Mouse (Mus musculus) heart, embryonic 15.5 days (tissue): ENCODE measurements around the gene Rybp. TPM values are rescaled to one million over a fixed set of nuclear protein-coding genes. Genes with fewer than 3 reads are reported as not detected.
A peak's percentile ranks its signal among the peaks of the same experiment; 100 is the strongest.

Source experiments
- ATAC-seq: fragments of 200-750 bp; cut with Nextera tagmentation; replicated peaks from 2 replicates; pipeline ENCODE4 v1.8.0; 2017; ENCODE audit warnings: low read depth, moderate TSS enrichment; ENCODE audit not compliant: insufficient number of reproducible peaks, insufficient read depth, low FRiP score
- H3K27ac ChIP-seq: fragments of 300-500 bp; sonication (generic); 2 replicates; pipeline ENCODE4 v1.5.1; 2015; ENCODE audit warnings: mild to moderate bottlenecking, inconsistent platforms
- H3K27me3 ChIP-seq: fragments of 300-500 bp; sonication (generic); 2 replicates; pipeline ENCODE4 v1.6.1; 2015; ENCODE audit warnings: inconsistent platforms
- H3K36me3 ChIP-seq: fragments of 300-500 bp; sonication (generic); 2 replicates; pipeline ENCODE4 v1.6.1; 2015; ENCODE audit warnings: mild to moderate bottlenecking, inconsistent platforms
- H3K4me1 ChIP-seq: fragments of 300-500 bp; sonication (generic); replicated peaks from 2 replicates; pipeline ENCODE4 v1.6.1; 2015; ENCODE audit warnings: inconsistent platforms
- H3K4me2 ChIP-seq: fragments of 300-500 bp; sonication (generic); 2 replicates; pipeline ENCODE4 v1.6.1; 2015; ENCODE audit warnings: inconsistent platforms, mild to moderate bottlenecking, moderate library complexity
- H3K4me3 ChIP-seq: fragments of 300-500 bp; sonication (generic); 2 replicates; pipeline ENCODE4 v1.5.1; 2015; ENCODE audit warnings: mild to moderate bottlenecking, inconsistent platforms
- H3K9ac ChIP-seq: fragments of 300-500 bp; sonication (generic); 2 replicates; pipeline ENCODE4 v1.6.1; 2015; ENCODE audit warnings: mild to moderate bottlenecking, inconsistent platforms
- H3K9me3 ChIP-seq: fragments of 300-500 bp; sonication (generic); replicated peaks from 2 replicates; pipeline ENCODE4 v1.6.1; 2016; ENCODE audit warnings: inconsistent platforms
- WGBS: fragments of 180-500 bp; shearing (Covaris S2); methylation state at CpG from one replicate; pipeline ENCODE4 v1.1.7; 2015; ENCODE audit warnings: mixed read lengths; 5-methylcytosine and 5-hydroxymethylcytosine counted together
- polyA plus RNA-seq: library from polyadenylated mRNA; unstranded; fragments of >200 nt; fragmentation: Nextera tagmentation; extraction: Ambion mirVana; gene quantifications from 2 replicates; pipeline ENCODE4 v1.2.1, GENCODE M21; 2015

The Rybp gene
- polyA plus RNA-seq, 1 experiment from 2014 or later, result 9.5 TPM

GRCm38 (mm10) chr6:100288016-100288729 lies 888 bp upstream of the Rybp start:
- H3K4me2 ChIP-seq, result peak overlapping the region; percentile 96
- no peaks in the 10 kb centered on the region for H3K36me3 ChIP-seq
- H3K4me1 ChIP-seq, result peaks cover 32% of the 10 kb centered on the region
- peak overlapping the region; percentile 83 for H3K4me3 ChIP-seq
- H3K9me3 ChIP-seq, result no peaks in the 10 kb centered on the region
- 0 out of 2 replicates have a peak, but pooled peaks have one; percentile 1 for ATAC-seq
- peaks cover 13% of the 10 kb centered on the region for H3K27me3 ChIP-seq
- 1% methylated on average over 23 of the region's 23 CpGs for WGBS
- H3K27ac ChIP-seq, result peak overlapping the region; percentile 78
- H3K9ac ChIP-seq, result peak overlapping the region; percentile 65

GRCm38 (mm10) chr6:100286573-100287333 lies 532 bp downstream of the Rybp start:
- Histone ChIP-seq H3K4me1 (peaks cover 34% of the 10 kb centered on the region), H3K27me3 (peaks cover 13% of the 10 kb centered on the region), H3K4me2 (peak overlapping the region; percentile 96), H3K9me3 (no peaks in the 10 kb centered on the region), H3K36me3 (no peaks in the 10 kb centered on the region), H3K9ac (peak overlapping the region; percentile 89), H3K4me3 (peak overlapping the region; percentile 83), H3K27ac (peak overlapping the region; percentile 97)
- ATAC-seq, result peak; percentile 78
- under 1% methylated on average over 68 of the region's 117 CpGs for WGBS

- Histone ChIP-seq H3K4me1 (peaks cover 34% of the 10 kb centered on the region), H3K27ac (peak overlapping the region; percentile 97), H3K36me3 (no peaks in the 10 kb centered on the region), H3K4me3 (peak overlapping the region; percentile 83), H3K4me2 (peak overlapping the region; percentile 96), H3K9me3 (no peaks in the 10 kb centered on the region), H3K9ac (peak overlapping the region; percentile 89), H3K27me3 (peaks cover 10% of the 10 kb centered on the region)
- WGBS, result 4% methylated on average over 18 of the region's 18 CpGs
- no peak for ATAC-seq
These were observed 1.2 kb downstream of the Rybp start for GRCm38 (mm10) chr6:100285985-100286572.

GRCm38 (mm10) chr6:100278841-100279240 lies 8.4 kb downstream of the Rybp start:
- Histone ChIP-seq H3K4me2 (no peak overlapping the region), H3K9ac (no peak overlapping the region), H3K4me1 (peaks cover 22% of the 10 kb centered on the region), H3K9me3 (no peaks in the 10 kb centered on the region), H3K27me3 (no peaks in the 10 kb centered on the region), H3K27ac (no peak overlapping the region), H3K4me3 (no peak overlapping the region), H3K36me3 (no peaks in the 10 kb centered on the region)
- ATAC-seq, result no peak
- 90% methylated on average over 1 of the region's 1 CpGs for WGBS

GRCm38 (mm10) chr6:100276344-100276743 lies 10.9 kb downstream of the Rybp start:
- no peak for ATAC-seq
- Histone ChIP-seq H3K4me2 (no peak overlapping the region), H3K9me3 (no peaks in the 10 kb centered on the region), H3K27ac (no peak overlapping the region), H3K4me1 (peaks cover 23% of the 10 kb centered on the region), H3K4me3 (no peak overlapping the region), H3K9ac (no peak overlapping the region), H3K27me3 (no peaks in the 10 kb centered on the region), H3K36me3 (no peaks in the 10 kb centered on the region)
- WGBS, result 89% methylated on average over 3 of the region's 3 CpGs

GRCm38 (mm10) chr6:100275643-100276042 lies 11.6 kb downstream of the Rybp start:
- Histone ChIP-seq H3K4me1 (peaks cover 28% of the 10 kb centered on the region), H3K9me3 (no peaks in the 10 kb centered on the region), H3K4me2 (no peak overlapping the region), H3K27ac (no peak overlapping the region), H3K27me3 (no peaks in the 10 kb centered on the region), H3K36me3 (no peaks in the 10 kb centered on the region), H3K9ac (no peak overlapping the region), H3K4me3 (no peak overlapping the region)
- ATAC-seq, result no peak

GRCm38 (mm10) chr6:100273556-100273955 lies 13.7 kb downstream of the Rybp start:
- Histone ChIP-seq H3K27ac (no peak overlapping the region), H3K4me2 (no peak overlapping the region), H3K9ac (no peak overlapping the region), H3K9me3 (no peaks in the 10 kb centered on the region), H3K4me1 (peaks cover 25% of the 10 kb centered on the region), H3K4me3 (no peak overlapping the region), H3K36me3 (no peaks in the 10 kb centered on the region), H3K27me3 (no peaks in the 10 kb centered on the region)
- no peak for ATAC-seq
- 38% methylated on average over 1 of the region's 1 CpGs for WGBS

GRCm38 (mm10) chr6:100271992-100272391 lies 15.3 kb downstream of the Rybp start:
- no peaks in the 10 kb centered on the region for H3K27me3 ChIP-seq
- no peak overlapping the region for H3K4me3 ChIP-seq
- H3K4me2 ChIP-seq, result no peak overlapping the region
- peaks cover 17% of the 10 kb centered on the region for H3K4me1 ChIP-seq
- no peaks in the 10 kb centered on the region for H3K9me3 ChIP-seq
- no peak overlapping the region for H3K27ac ChIP-seq
- no peak overlapping the region for H3K9ac ChIP-seq
- WGBS, result 69% methylated on average over 3 of the region's 3 CpGs
- H3K36me3 ChIP-seq, result no peaks in the 10 kb centered on the region
- no peak for ATAC-seq

GRCm38 (mm10) chr6:100270765-100271164 lies 16.5 kb downstream of the Rybp start:
- peaks cover 14% of the 10 kb centered on the region for H3K4me1 ChIP-seq
- no peak overlapping the region for H3K27ac ChIP-seq
- H3K4me2 ChIP-seq, result no peak overlapping the region
- WGBS, result 77% methylated on average over 2 of the region's 2 CpGs
- no peak overlapping the region for H3K4me3 ChIP-seq
- H3K9ac ChIP-seq, result no peak overlapping the region
- no peaks in the 10 kb centered on the region for H3K27me3 ChIP-seq
- no peaks in the 10 kb centered on the region for H3K36me3 ChIP-seq
- H3K9me3 ChIP-seq, result no peaks in the 10 kb centered on the region
- no peak for ATAC-seq

GRCm38 (mm10) chr6:100259607-100260006 lies 27.7 kb downstream of the Rybp start:
- ATAC-seq, result no peak
- Histone ChIP-seq H3K4me3 (no peak overlapping the region), H3K27ac (no peak overlapping the region), H3K9ac (no peak overlapping the region), H3K27me3 (no peaks in the 10 kb centered on the region), H3K4me1 (peaks cover 22% of the 10 kb centered on the region), H3K36me3 (no peaks in the 10 kb centered on the region), H3K9me3 (no peaks in the 10 kb centered on the region), H3K4me2 (no peak overlapping the region)
- WGBS, result 94% methylated on average over 1 of the region's 1 CpGs

- Histone ChIP-seq H3K4me1 (peaks cover 25% of the 10 kb centered on the region), H3K27me3 (no peaks in the 10 kb centered on the region), H3K4me3 (no peak overlapping the region), H3K36me3 (no peaks in the 10 kb centered on the region), H3K9me3 (no peaks in the 10 kb centered on the region), H3K4me2 (no peak overlapping the region), H3K27ac (no peak overlapping the region), H3K9ac (no peak overlapping the region)
- ATAC-seq, result no peak
These were observed 29.0 kb downstream of the Rybp start for GRCm38 (mm10) chr6:100258278-100258677.
